Mouse (Mus musculus): ENCODE results near the gene Cldn18. TPM values are rescaled to one million over a fixed set of nuclear protein-coding genes. Genes with fewer than 3 reads are reported as not detected.

Cldn18 gene
- polyA plus RNA-seq, 1 experiment from 2014 or later = not detected

DNA sequence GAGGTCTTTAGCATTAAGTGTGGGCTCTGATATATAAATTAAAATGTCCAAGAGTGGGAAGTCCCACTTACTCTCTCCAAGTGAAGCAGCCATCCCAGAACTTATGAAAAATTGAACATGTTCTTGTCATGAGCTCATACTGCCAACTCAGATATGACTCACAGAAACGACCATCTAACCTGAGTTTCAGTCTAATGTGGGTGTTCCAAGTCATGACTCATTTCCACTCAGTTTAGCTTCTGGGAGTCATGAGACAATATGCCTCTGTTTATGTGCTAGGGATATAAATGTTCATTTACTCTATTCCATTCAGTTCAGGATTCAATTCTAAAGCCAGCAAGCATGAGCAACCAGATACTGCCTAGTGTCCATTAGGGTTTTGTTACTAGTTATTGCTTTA is 2.9 kb upstream of the Cldn18 start:
- H3K27ac ChIP-seq (ENCODE audit: low read depth, low read length) = no peak overlapping the region
- H3K4me2 ChIP-seq (replicated peaks; ENCODE audit: low read depth, low read length) = no peak overlapping the region
- DNase-seq (ENCODE audit: low spot score) (no peak), ATAC-seq (ENCODE audit: low FRiP score) (no peak)
- H3K4me1 ChIP-seq (replicated peaks; ENCODE audit: control insufficient read depth, insufficient read depth, low read length) = no peaks in the 10 kb centered on the region
- H3K9me3 ChIP-seq (ENCODE audit: control insufficient read depth, low read length) = no peaks in the 10 kb centered on the region
- no peaks in the 10 kb centered on the region for H3K27me3 ChIP-seq (ENCODE audit: control insufficient read depth, insufficient read depth, low read length)
- H3K36me3 ChIP-seq (ENCODE audit: control insufficient read depth, insufficient read depth, low read length) = no peaks in the 10 kb centered on the region
- H3K4me3 ChIP-seq (ENCODE audit: low read depth, low read length) = no peak overlapping the region
- WGBS = 68% methylated on average over 1 of the region's 1 CpGs
- no peak overlapping the region for H3K9ac ChIP-seq (ENCODE audit: low read depth, low read length)

DNA sequence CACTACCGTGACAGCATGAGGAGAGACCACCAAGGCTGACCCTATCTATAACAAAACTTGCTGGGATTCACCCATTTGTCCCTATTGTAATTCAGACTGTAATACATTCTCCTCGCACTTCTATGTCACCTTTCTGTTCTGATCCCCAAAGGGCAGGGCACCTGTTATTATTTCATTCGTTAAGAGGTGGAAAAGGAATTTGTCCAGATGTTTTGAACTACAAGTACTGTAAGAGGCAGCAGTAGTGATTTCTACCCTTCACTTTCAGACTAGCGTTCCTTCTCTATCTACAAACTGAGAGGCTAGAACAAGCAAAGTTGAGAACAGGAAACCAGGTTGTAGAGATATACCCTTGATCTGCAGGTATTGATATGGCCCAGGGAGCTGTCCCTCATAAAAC is 6.8 kb downstream of the Cldn18 start:
- Histone ChIP-seq H3K9ac (ENCODE audit: low read depth, low read length) (no peak overlapping the region), H3K4me3 (ENCODE audit: low read depth, low read length) (no peak overlapping the region), H3K4me1 (replicated peaks; ENCODE audit: control insufficient read depth, insufficient read depth, low read length) (no peaks in the 10 kb centered on the region), H3K9me3 (ENCODE audit: control insufficient read depth, low read length) (no peaks in the 10 kb centered on the region), H3K4me2 (replicated peaks; ENCODE audit: low read depth, low read length) (no peak overlapping the region), H3K27ac (ENCODE audit: low read depth, low read length) (no peak overlapping the region), H3K36me3 (ENCODE audit: control insufficient read depth, insufficient read depth, low read length) (no peaks in the 10 kb centered on the region), H3K27me3 (ENCODE audit: control insufficient read depth, insufficient read depth, low read length) (no peaks in the 10 kb centered on the region)
- DNase-seq (ENCODE audit: low spot score) (no peak), ATAC-seq (ENCODE audit: low FRiP score) (no peak)
- 82% methylated on average over 4 of the region's 4 CpGs for WGBS

DNA sequence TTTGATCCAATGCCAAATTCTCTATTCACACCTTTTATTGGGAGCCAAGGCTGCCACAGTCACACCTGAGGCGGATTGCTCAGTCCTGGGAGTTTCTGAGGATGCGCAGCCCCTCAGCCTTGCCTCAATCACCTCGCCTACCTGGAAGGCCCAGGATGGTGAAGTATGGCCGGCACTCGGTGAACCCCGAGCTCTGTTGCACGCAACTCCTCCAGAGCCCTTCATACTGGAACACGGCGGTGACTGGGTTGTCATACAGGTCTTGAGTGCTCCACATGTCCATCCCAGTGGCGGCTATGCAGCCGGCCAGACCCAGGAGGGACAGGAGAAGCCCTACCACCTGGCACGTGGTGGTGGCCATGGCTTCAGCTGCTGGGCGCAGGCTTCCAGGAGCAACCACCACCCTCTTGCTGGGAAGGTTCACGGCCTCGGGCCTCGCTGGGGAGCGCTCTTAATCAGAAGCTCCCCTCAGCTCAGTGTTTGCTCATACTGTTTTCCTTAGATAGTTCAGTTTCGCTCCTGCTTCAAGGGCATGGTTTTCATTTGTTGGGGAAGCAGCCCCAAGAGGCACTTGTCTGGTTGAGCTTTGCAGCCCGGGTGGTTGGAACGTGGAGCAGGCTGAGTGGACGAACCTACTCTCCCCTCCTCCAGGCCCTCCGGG is 7.3 kb downstream of the Cldn18 start:
- ATAC-seq (ENCODE audit: low FRiP score) = no peak
- H3K36me3 ChIP-seq (ENCODE audit: control insufficient read depth, insufficient read depth, low read length) = no peaks in the 10 kb centered on the region
- no peaks in the 10 kb centered on the region for H3K4me1 ChIP-seq (replicated peaks; ENCODE audit: control insufficient read depth, insufficient read depth, low read length)
- no peak overlapping the region for H3K9ac ChIP-seq (ENCODE audit: low read depth, low read length)
- no peak overlapping the region for H3K4me3 ChIP-seq (ENCODE audit: low read depth, low read length)
- DNase-seq (ENCODE audit: low spot score) = no peak
- H3K27me3 ChIP-seq (ENCODE audit: control insufficient read depth, insufficient read depth, low read length) = no peaks in the 10 kb centered on the region
- no peak overlapping the region for H3K27ac ChIP-seq (ENCODE audit: low read depth, low read length)
- 90% methylated on average over 22 of the region's 22 CpGs for WGBS
- no peaks in the 10 kb centered on the region for H3K9me3 ChIP-seq (ENCODE audit: control insufficient read depth, low read length)
- no peak overlapping the region for H3K4me2 ChIP-seq (replicated peaks; ENCODE audit: low read depth, low read length)

DNA sequence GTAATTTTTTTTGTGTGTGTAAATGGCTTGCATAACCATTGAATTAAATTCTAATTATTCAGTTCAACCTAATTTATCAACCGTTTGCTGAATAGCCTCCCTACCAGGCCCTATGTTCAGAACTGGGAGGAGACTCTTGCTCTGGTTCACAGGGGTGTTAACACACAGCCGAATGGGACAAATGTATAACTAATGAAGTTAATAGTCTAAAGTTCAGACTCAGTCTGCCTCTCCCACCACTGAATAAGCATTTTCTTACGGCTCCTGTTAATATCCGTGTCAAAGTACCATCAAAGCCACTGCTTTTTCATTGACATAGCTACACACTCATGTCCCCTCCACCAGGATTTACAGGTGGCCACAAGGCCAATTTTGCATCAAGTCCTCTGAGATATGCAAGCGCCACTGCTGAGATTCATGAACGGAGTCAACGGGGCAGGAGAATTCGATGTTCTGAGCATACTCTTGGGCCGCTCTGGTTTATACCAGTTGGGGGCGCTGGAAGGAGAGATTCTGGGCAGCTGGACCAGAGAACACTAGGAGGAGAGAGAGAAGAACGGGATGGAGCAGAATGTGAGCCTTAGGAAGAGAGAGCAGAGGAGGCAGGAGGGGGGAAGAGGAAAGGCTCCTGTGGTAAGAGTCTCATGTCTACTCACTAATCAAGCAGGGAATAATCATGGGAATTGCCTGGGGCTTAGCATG is 9.5 kb downstream of the Cldn18 start:
- WGBS = 71% methylated on average over 11 of the region's 11 CpGs

DNA sequence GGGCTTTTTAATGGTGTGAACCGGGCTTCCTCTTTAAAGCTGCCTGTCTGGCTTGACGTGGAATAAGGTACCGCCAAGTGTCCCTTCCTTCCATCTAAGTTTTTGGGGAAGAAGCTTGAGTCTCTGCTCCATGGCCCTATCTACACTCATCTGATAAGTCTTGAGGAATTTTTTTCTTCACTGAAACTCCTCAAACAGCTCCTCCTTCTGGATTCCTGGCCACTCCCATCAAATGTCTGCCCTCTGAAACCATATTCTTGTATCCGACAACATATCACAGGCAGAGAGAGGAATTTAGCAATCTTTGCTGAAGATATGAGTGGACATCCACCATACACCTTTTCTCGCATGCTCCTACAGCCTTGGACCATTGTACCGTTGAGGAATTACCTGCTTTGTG is 10.8 kb downstream of the Cldn18 start:
- no peak for ATAC-seq (ENCODE audit: low FRiP score)
- H3K4me3 ChIP-seq (ENCODE audit: low read depth, low read length) = no peak overlapping the region
- H3K9ac ChIP-seq (ENCODE audit: low read depth, low read length) = no peak overlapping the region
- no peaks in the 10 kb centered on the region for H3K27me3 ChIP-seq (ENCODE audit: control insufficient read depth, insufficient read depth, low read length)
- DNase-seq (ENCODE audit: low spot score) = no peak
- H3K4me2 ChIP-seq (replicated peaks; ENCODE audit: low read depth, low read length) = no peak overlapping the region
- 95% methylated on average over 6 of the region's 6 CpGs for WGBS
- H3K27ac ChIP-seq (ENCODE audit: low read depth, low read length) = no peak overlapping the region
- no peaks in the 10 kb centered on the region for H3K9me3 ChIP-seq (ENCODE audit: control insufficient read depth, low read length)
- H3K36me3 ChIP-seq (ENCODE audit: control insufficient read depth, insufficient read depth, low read length) = no peaks in the 10 kb centered on the region
- H3K4me1 ChIP-seq (replicated peaks; ENCODE audit: control insufficient read depth, insufficient read depth, low read length) = no peaks in the 10 kb centered on the region

More for the DNA sequence above, 9.5 kb downstream of the Cldn18 start:
- Histone ChIP-seq H3K4me3 (ENCODE audit: low read depth, low read length) (no peak overlapping the region), H3K36me3 (ENCODE audit: control insufficient read depth, insufficient read depth, low read length) (no peaks in the 10 kb centered on the region), H3K27me3 (ENCODE audit: control insufficient read depth, insufficient read depth, low read length) (no peaks in the 10 kb centered on the region), H3K4me1 (replicated peaks; ENCODE audit: control insufficient read depth, insufficient read depth, low read length) (no peaks in the 10 kb centered on the region), H3K9ac (ENCODE audit: low read depth, low read length) (no peak overlapping the region), H3K9me3 (ENCODE audit: control insufficient read depth, low read length) (no peaks in the 10 kb centered on the region), H3K4me2 (replicated peaks; ENCODE audit: low read depth, low read length) (no peak overlapping the region), H3K27ac (ENCODE audit: low read depth, low read length) (no peak overlapping the region)
- no peak for ATAC-seq (ENCODE audit: low FRiP score)
- DNase-seq (ENCODE audit: low spot score) = no peak

DNA sequence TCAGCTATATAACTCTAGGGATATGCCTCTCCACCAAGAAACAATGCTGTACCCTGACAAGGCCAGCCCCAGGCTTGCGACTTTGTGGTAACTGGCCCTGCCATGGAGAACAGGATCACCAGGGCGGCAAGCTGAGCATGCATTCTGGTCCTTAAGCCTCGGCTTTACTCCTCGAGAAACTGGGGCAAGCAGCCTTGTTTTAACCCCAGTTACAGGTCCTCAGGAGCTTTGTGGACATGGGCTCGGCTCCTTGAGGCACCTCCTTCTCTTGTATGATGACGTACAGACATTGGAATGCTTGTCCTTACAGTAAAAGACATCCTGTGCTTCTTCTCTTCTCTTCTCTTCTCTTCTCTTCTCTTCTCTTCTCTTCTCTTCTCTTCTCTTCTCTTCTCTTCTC is 13.4 kb downstream of the Cldn18 start:
- no peak overlapping the region for H3K4me2 ChIP-seq (replicated peaks; ENCODE audit: low read depth, low read length)
- no peaks in the 10 kb centered on the region for H3K27me3 ChIP-seq (ENCODE audit: control insufficient read depth, insufficient read depth, low read length)
- H3K9ac ChIP-seq (ENCODE audit: low read depth, low read length) = no peak overlapping the region
- WGBS = 79% methylated on average over 6 of the region's 6 CpGs
- ATAC-seq (ENCODE audit: low FRiP score) (no peak), DNase-seq (ENCODE audit: low spot score) (no peak)
- H3K36me3 ChIP-seq (ENCODE audit: control insufficient read depth, insufficient read depth, low read length) = no peaks in the 10 kb centered on the region
- no peak overlapping the region for H3K4me3 ChIP-seq (ENCODE audit: low read depth, low read length)
- H3K9me3 ChIP-seq (ENCODE audit: control insufficient read depth, low read length) = no peaks in the 10 kb centered on the region
- H3K4me1 ChIP-seq (replicated peaks; ENCODE audit: control insufficient read depth, insufficient read depth, low read length) = no peaks in the 10 kb centered on the region
- H3K27ac ChIP-seq (ENCODE audit: low read depth, low read length) = no peak overlapping the region

- Histone ChIP-seq H3K36me3 (ENCODE audit: control insufficient read depth, insufficient read depth, low read length) (no peaks in the 10 kb centered on the region), H3K4me3 (ENCODE audit: low read depth, low read length) (no peak overlapping the region), H3K27ac (ENCODE audit: low read depth, low read length) (no peak overlapping the region), H3K4me1 (replicated peaks; ENCODE audit: control insufficient read depth, insufficient read depth, low read length) (no peaks in the 10 kb centered on the region), H3K9ac (ENCODE audit: low read depth, low read length) (no peak overlapping the region), H3K27me3 (ENCODE audit: control insufficient read depth, insufficient read depth, low read length) (no peaks in the 10 kb centered on the region), H3K9me3 (ENCODE audit: control insufficient read depth, low read length) (no peaks in the 10 kb centered on the region), H3K4me2 (replicated peaks; ENCODE audit: low read depth, low read length) (no peak overlapping the region)
- 90% methylated on average over 6 of the region's 6 CpGs for WGBS
- DNase-seq (ENCODE audit: low spot score) (no peak), ATAC-seq (ENCODE audit: low FRiP score) (no peak)
These were observed 14.9 kb downstream of the Cldn18 start for GRCm38 (mm10) chr9:99702215-99702614.

DNA sequence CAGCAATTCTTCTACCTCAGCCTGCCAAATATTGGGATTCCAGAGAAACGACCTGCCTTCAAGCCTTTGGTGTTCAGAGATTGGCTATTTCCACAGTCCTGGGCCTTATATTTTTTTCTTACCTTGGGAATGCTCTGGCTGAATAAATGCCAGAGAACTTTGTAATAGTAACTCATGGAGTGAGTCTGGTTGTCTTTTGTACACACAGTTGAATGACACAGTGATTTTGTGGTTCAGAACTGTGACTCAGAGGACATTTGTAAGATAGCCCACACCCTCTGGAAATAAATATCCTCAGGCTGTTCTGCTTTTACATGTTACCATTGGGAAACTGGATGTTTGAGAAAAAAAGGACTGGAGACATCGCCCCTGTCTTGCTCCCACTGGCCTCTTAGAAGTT is 15.9 kb downstream of the Cldn18 start:
- 95% methylated on average over 2 of the region's 2 CpGs for WGBS
- H3K9ac ChIP-seq (ENCODE audit: low read depth, low read length) = no peak overlapping the region
- H3K4me2 ChIP-seq (replicated peaks; ENCODE audit: low read depth, low read length) = no peak overlapping the region
- DNase-seq (ENCODE audit: low spot score) (no peak), ATAC-seq (ENCODE audit: low FRiP score) (no peak)
- H3K9me3 ChIP-seq (ENCODE audit: control insufficient read depth, low read length) = no peaks in the 10 kb centered on the region
- no peaks in the 10 kb centered on the region for H3K4me1 ChIP-seq (replicated peaks; ENCODE audit: control insufficient read depth, insufficient read depth, low read length)
- H3K36me3 ChIP-seq (ENCODE audit: control insufficient read depth, insufficient read depth, low read length) = no peaks in the 10 kb centered on the region
- no peak overlapping the region for H3K27ac ChIP-seq (ENCODE audit: low read depth, low read length)
- no peaks in the 10 kb centered on the region for H3K27me3 ChIP-seq (ENCODE audit: control insufficient read depth, insufficient read depth, low read length)
- H3K4me3 ChIP-seq (ENCODE audit: low read depth, low read length) = no peak overlapping the region

DNA sequence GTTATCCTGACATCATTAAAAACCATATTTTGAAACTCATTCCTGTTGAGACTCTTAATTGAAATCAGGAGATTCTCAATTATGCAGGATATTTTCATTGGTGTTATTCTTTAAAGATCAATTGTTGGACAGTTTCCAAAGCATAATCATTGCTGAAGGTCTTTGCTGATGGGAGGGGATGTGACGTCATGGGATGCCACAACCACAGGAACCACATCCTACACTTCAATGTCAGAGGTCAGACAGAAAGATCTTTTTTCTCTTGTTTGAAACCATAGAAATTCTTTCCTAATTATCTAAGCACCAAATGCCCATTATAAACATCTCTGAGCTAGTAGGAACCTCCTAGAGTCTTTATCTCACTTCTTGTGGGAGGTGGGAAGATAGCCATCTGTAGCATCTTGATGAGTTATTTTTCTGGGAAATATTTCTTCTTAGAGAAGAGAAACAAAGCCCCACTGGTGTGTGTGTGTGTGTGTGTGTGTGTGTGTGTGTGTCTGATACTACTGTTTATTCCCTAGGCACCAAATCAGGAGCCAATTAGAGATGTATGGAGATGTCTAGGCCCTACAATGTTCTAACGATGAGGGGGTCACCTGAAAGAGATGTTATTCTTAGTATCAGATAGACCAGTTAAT is 17.2 kb downstream of the Cldn18 start:
- Histone ChIP-seq H3K9me3 (ENCODE audit: control insufficient read depth, low read length) (no peaks in the 10 kb centered on the region), H3K4me2 (replicated peaks; ENCODE audit: low read depth, low read length) (no peak overlapping the region), H3K27ac (ENCODE audit: low read depth, low read length) (no peak overlapping the region), H3K9ac (ENCODE audit: low read depth, low read length) (no peak overlapping the region), H3K4me1 (replicated peaks; ENCODE audit: control insufficient read depth, insufficient read depth, low read length) (no peaks in the 10 kb centered on the region), H3K27me3 (ENCODE audit: control insufficient read depth, insufficient read depth, low read length) (no peaks in the 10 kb centered on the region), H3K36me3 (ENCODE audit: control insufficient read depth, insufficient read depth, low read length) (no peaks in the 10 kb centered on the region), H3K4me3 (ENCODE audit: low read depth, low read length) (no peak overlapping the region)
- ATAC-seq (ENCODE audit: low FRiP score) (no peak), DNase-seq (ENCODE audit: low spot score) (no peak)
- WGBS = 91% methylated on average over 2 of the region's 2 CpGs
